Mouse (Mus musculus): ENCODE measurements at regions not wholly inside any gene's neighbourhood (a gene's known extent, or its start where the extent isn't known, plus 50 kb on each side); places are given as distances from the start of the nearest gene placed in this dataset.

- no peak for TF ChIP-seq CTCF (IDR thresholded peaks at IDR 0.05; ENCODE audit: insufficient read depth, low read length)
- TF ChIP-seq POLR2A (IDR thresholded peaks at IDR 0.05; ENCODE audit: borderline replicate concordance, extremely low read depth, low read depth, low read length), result no peak
Observed at GRCm38 (mm10) chr19:21160946-21161345, 111.1 kb upstream of the Zfand5 start.

Data from lung, adult 2 months (tissue).